Mouse (Mus musculus): Measurements from ENCODE around the gene Psen1. TPM values are rescaled to one million over a fixed set of nuclear protein-coding genes. Genes with fewer than 3 reads are reported as not detected.

Psen1 gene
- polyA plus RNA-seq, 1 experiment from 2014 or later = 59.5 TPM

DNA sequence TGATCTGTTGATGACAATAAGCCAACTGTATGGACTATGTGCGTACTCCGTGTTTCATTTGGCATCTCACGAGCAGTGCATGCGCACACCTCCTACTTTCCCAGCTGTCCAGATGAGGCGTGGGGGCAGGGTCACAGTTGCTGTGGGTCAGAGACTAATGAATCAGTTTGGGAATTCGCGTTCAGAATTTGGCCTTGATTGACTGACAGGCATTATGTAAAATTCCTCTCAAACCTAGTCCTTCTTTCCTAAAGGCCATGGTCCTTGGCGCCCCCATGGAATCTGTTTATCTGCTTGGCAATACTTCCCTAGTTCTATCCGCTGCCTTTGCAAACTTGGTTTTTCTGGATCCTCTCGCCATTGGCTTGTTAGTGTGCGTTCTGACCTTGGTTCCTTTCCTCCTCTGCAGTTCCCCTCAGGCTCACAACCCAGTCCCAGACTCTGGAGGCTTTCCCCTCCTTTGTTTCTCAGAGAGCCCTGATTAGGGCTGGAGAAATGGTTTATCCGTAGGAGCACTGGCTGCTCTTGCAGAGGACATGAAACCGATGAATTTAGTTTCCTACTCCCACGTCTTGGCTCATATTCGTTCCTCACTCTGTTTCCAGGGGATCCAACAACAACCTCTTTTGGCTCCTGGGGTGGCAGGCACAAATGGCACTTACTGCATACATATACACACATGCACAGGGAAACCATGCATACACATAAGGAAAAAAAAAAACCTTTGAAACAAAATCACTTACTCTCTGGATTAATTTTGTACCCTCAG is 28.6 kb downstream of the Psen1 start:
- Histone ChIP-seq H3K4me2 (ENCODE audit: low read length) (no peak overlapping the region), H3K9ac (ENCODE audit: low read depth, low read length) (no peak overlapping the region), H3K4me1 (replicated peaks; ENCODE audit: insufficient read depth, low read length) (no peaks in the 10 kb centered on the region), H3K36me3 (ENCODE audit: insufficient read depth, low read length) (peaks cover 28% of the 10 kb centered on the region), H3K9me3 (replicated peaks; ENCODE audit: low read length) (no peaks in the 10 kb centered on the region), H3K27ac (no peak overlapping the region), H3K4me3 (replicated peaks; ENCODE audit: low read depth, low read length) (no peak overlapping the region), H3K27me3 (ENCODE audit: insufficient read depth, low read length) (no peaks in the 10 kb centered on the region)
- no peak for TF ChIP-seq CTCF (IDR thresholded peaks at IDR 0.05; ENCODE audit: low read depth)
- 74% methylated on average over 15 of the region's 15 CpGs for WGBS
- no peak for DNase-seq (ENCODE audit: low spot score)
- no peak for ATAC-seq (replicated peaks; ENCODE audit: low FRiP score, low read depth)

DNA sequence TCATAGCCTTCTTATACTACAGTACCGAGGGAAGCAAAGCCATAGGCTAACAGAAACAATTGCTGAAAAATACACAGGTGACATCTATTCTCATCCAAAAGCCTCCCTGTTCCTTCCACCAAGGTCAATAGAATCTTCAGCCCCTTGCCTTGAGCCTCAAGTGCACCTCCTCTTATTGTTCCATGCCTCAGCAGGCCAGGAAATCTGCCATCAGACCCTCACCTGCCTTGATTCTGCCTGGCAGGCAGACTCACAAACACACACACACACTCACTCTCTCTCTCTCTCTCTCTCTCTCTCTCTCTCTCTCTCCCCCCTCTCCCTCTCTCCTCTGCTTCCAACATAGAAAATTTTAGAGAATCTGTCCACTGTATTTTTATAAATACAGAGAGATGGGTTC is 31.5 kb downstream of the Psen1 start:
- no peak overlapping the region for H3K4me3 ChIP-seq (replicated peaks; ENCODE audit: low read depth, low read length)
- H3K9me3 ChIP-seq (replicated peaks; ENCODE audit: low read length) = no peaks in the 10 kb centered on the region
- TF ChIP-seq CTCF (IDR thresholded peaks at IDR 0.05; ENCODE audit: low read depth) = no peak
- peaks cover 36% of the 10 kb centered on the region for H3K36me3 ChIP-seq (ENCODE audit: insufficient read depth, low read length)
- H3K27me3 ChIP-seq (ENCODE audit: insufficient read depth, low read length) = no peaks in the 10 kb centered on the region
- 94% methylated on average over 1 of the region's 1 CpGs for WGBS
- no peak overlapping the region for H3K27ac ChIP-seq
- ATAC-seq (replicated peaks; ENCODE audit: low FRiP score, low read depth) = no peak
- H3K4me2 ChIP-seq (ENCODE audit: low read length) = no peak overlapping the region
- no peaks in the 10 kb centered on the region for H3K4me1 ChIP-seq (replicated peaks; ENCODE audit: insufficient read depth, low read length)
- no peak for DNase-seq (ENCODE audit: low spot score)
- no peak overlapping the region for H3K9ac ChIP-seq (ENCODE audit: low read depth, low read length)

DNA sequence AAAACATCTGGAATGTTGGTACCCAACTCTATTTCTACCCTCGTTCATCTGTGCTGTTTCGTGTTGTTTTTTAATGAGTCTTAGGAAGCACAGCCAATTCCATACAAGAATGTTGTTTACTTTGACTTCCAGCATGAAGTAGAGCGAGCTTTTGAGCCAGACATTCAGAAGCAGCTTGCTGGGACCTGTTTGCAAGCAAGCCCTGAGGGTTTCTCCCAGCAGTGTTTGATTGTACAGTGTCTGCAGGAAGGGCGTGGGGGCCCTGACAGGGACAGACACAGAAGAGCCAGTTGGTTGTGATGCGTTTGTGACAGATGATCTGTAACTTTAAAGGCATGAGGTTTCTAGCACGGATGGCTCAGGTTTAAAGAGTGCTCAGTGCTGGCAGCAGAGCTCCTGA is 33.3 kb downstream of the Psen1 start:
- Histone ChIP-seq H3K27me3 (ENCODE audit: insufficient read depth, low read length) (no peaks in the 10 kb centered on the region), H3K27ac (peak overlapping the region; percentile 66; the same call in 1 of the 2 replicates), H3K9ac (ENCODE audit: low read depth, low read length) (0 out of 2 replicates have a peak overlapping the region, but pooled peaks have one; percentile 31), H3K4me1 (replicated peaks; ENCODE audit: insufficient read depth, low read length) (no peaks in the 10 kb centered on the region), H3K4me3 (replicated peaks; ENCODE audit: low read depth, low read length) (no peak overlapping the region), H3K36me3 (ENCODE audit: insufficient read depth, low read length) (peaks cover 40% of the 10 kb centered on the region), H3K4me2 (ENCODE audit: low read length) (no peak overlapping the region), H3K9me3 (replicated peaks; ENCODE audit: low read length) (no peaks in the 10 kb centered on the region)
- DNase-seq (ENCODE audit: low spot score) = peak; percentile 41
- no peak for TF ChIP-seq CTCF (IDR thresholded peaks at IDR 0.05; ENCODE audit: low read depth)
- no peak for ATAC-seq (replicated peaks; ENCODE audit: low FRiP score, low read depth)
- WGBS = 34% methylated on average over 6 of the region's 6 CpGs

DNA sequence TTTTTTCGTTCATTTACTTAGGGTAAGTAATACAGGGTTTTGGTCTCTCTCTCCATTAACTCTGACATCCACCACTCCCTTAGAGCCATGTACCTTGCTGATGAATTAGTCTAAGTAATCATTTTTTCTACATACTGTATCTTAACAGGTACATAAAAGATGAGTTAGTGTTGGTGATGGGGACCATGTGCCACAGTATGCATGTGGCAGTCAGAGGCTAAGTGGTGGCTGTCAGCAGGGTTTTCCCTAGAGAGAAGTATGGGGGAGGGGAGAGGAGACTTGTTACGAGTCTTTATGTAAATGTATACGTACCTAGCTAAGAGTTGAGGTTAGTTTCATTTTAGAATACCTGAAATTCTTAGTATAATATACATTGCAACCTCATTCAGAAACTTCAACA is 35.1 kb downstream of the Psen1 start:
- no peak overlapping the region for H3K9ac ChIP-seq (ENCODE audit: low read depth, low read length)
- H3K4me3 ChIP-seq (replicated peaks; ENCODE audit: low read depth, low read length) = no peak overlapping the region
- no peak for TF ChIP-seq CTCF (IDR thresholded peaks at IDR 0.05; ENCODE audit: low read depth)
- DNase-seq (ENCODE audit: low spot score) (no peak), ATAC-seq (replicated peaks; ENCODE audit: low FRiP score, low read depth) (no peak)
- H3K27ac ChIP-seq = no peak overlapping the region
- peaks cover 39% of the 10 kb centered on the region for H3K36me3 ChIP-seq (ENCODE audit: insufficient read depth, low read length)
- no peaks in the 10 kb centered on the region for H3K27me3 ChIP-seq (ENCODE audit: insufficient read depth, low read length)
- 78% methylated on average over 3 of the region's 3 CpGs for WGBS
- no peaks in the 10 kb centered on the region for H3K4me1 ChIP-seq (replicated peaks; ENCODE audit: insufficient read depth, low read length)
- H3K9me3 ChIP-seq (replicated peaks; ENCODE audit: low read length) = no peaks in the 10 kb centered on the region
- H3K4me2 ChIP-seq (ENCODE audit: low read length) = no peak overlapping the region

DNA sequence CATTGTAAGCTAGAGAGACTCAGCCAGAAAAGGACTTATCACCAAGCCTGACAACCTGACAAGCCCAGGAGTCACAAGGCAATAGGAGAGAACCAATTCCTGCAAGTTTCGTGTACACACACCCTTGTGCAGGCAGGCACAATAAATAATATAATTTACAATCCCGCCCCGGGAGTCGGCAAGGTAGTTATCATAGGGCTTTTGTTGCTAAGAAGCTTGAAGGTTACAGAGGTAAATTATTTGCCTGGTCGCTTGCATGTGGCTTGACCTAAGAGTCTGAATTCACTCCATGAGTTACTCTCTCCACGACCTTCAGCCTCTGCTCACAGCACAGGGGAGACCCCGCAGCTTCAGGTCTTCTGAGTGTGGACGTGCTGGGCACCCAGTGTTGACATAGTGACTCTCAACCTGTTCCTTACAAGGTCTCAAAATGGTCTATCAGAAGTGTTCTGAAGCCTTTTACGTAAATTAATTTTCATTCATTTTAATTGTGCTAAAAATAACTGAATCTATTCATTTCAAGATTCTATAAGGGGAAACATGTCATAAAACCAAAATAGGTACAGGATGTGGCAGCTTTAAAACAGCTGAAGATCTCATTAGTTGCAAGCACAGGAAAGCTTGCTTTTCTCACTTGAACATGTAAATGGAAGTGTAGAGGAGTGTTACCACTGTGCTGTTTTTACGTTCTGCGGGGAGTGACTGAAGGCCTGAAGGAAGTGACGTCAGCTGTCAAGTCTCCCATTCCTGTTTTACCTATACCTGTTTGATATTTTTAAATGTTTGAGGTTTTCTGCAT is 38.8 kb downstream of the Psen1 start:
- peaks cover 58% of the 10 kb centered on the region for H3K36me3 ChIP-seq (ENCODE audit: insufficient read depth, low read length)
- H3K4me3 ChIP-seq (replicated peaks; ENCODE audit: low read depth, low read length) = no peak overlapping the region
- no peak for TF ChIP-seq CTCF (IDR thresholded peaks at IDR 0.05; ENCODE audit: low read depth)
- no peaks in the 10 kb centered on the region for H3K9me3 ChIP-seq (replicated peaks; ENCODE audit: low read length)
- peak overlapping the region; percentile 52 for H3K27ac ChIP-seq
- DNase-seq (ENCODE audit: low spot score) (peak; percentile 35), ATAC-seq (replicated peaks; ENCODE audit: low FRiP score, low read depth) (peak; percentile 74; the same call in 1 of the 2 replicates)
- H3K27me3 ChIP-seq (ENCODE audit: insufficient read depth, low read length) = no peaks in the 10 kb centered on the region
- H3K4me1 ChIP-seq (replicated peaks; ENCODE audit: insufficient read depth, low read length) = no peaks in the 10 kb centered on the region
- H3K4me2 ChIP-seq (ENCODE audit: low read length) = no peak overlapping the region
- 54% methylated on average over 12 of the region's 12 CpGs for WGBS
- no peak overlapping the region for H3K9ac ChIP-seq (ENCODE audit: low read depth, low read length)

DNA sequence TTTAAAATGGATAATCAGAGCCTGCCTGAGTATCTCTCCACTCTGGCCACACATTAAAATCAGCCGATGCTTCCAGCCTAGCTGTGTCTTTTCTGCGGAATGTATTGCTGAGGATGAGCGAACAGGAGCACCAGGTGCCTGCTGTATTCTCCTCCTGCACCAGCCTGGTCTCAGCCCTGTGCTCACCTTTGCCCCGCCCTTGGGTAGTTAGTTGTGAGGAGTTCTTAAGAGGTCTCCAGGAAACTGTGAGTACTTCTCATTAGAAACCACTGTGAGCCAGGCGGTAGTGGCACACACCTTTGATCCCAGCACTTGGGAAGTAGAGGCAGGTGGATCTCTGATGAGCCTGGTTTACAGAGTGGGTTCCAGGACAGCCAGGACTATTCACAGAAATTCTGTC is 44.3 kb downstream of the Psen1 start:
- H3K9ac ChIP-seq (ENCODE audit: low read depth, low read length) = no peak overlapping the region
- peaks cover 63% of the 10 kb centered on the region for H3K36me3 ChIP-seq (ENCODE audit: insufficient read depth, low read length)
- no peaks in the 10 kb centered on the region for H3K27me3 ChIP-seq (ENCODE audit: insufficient read depth, low read length)
- WGBS = 91% methylated on average over 5 of the region's 5 CpGs
- H3K9me3 ChIP-seq (replicated peaks; ENCODE audit: low read length) = no peaks in the 10 kb centered on the region
- DNase-seq (ENCODE audit: low spot score) = no peak
- TF ChIP-seq CTCF (IDR thresholded peaks at IDR 0.05; ENCODE audit: low read depth) = no peak
- ATAC-seq (replicated peaks; ENCODE audit: low FRiP score, low read depth) = no peak
- no peak overlapping the region for H3K4me2 ChIP-seq (ENCODE audit: low read length)
- no peaks in the 10 kb centered on the region for H3K4me1 ChIP-seq (replicated peaks; ENCODE audit: insufficient read depth, low read length)
- H3K4me3 ChIP-seq (replicated peaks; ENCODE audit: low read depth, low read length) = no peak overlapping the region
- no peak overlapping the region for H3K27ac ChIP-seq
